Mouse (Mus musculus): ENCODE data around the gene Lypd6.

- no peak for TF ChIP-seq POLR2A (IDR thresholded peaks at IDR 0.05; ENCODE audit: insufficient read length, low read depth)
- no peak for TF ChIP-seq E2F4 (IDR thresholded peaks at IDR 0.05; ENCODE audit: insufficient read depth)
- no peak for TF ChIP-seq POLR2AphosphoS2 (IDR thresholded peaks at IDR 0.05; ENCODE audit: insufficient read length, low read depth)
- no peak for TF ChIP-seq USF1 (IDR thresholded peaks at IDR 0.05; ENCODE audit: low read depth)
- no peak for TF ChIP-seq TCF3 (IDR thresholded peaks at IDR 0.05; ENCODE audit: insufficient read length, low read depth)
- no peak for TF ChIP-seq CEBPB (IDR thresholded peaks at IDR 0.05; ENCODE audit: insufficient read depth, poor library complexity, severe bottlenecking)
- TF ChIP-seq MYOD1 (IDR thresholded peaks at IDR 0.05; ENCODE audit: control insufficient read depth in 1 of 3, insufficient read length in 2 of 3, low read depth in 2 of 3) = no peak
- TF ChIP-seq TCF12 (IDR thresholded peaks at IDR 0.05; ENCODE audit: insufficient read depth, poor library complexity, severe bottlenecking) = no peak
- no peak for TF ChIP-seq MAX (IDR thresholded peaks at IDR 0.05; ENCODE audit: low read depth)
- no peak for TF ChIP-seq MYOG (IDR thresholded peaks at IDR 0.05; ENCODE audit: control insufficient read depth in 1 of 3, insufficient read depth in 1 of 3, insufficient read length in 2 of 3, low read depth in 2 of 3)
- no peak for TF ChIP-seq REST (IDR thresholded peaks at IDR 0.05; ENCODE audit: insufficient read depth, insufficient read length)
Measured at GRCm38 (mm10) chr2:50220574-50220973, 154.3 kb downstream of the Lypd6 start.

Measured in myocyte (in vitro differentiated cells).